ENCODE assay signal across 28 mouse cellular contexts in genomic region chrX:73471764-73472163, GRCm38 (mm10). TPM values are rescaled to one million over a fixed set of nuclear protein-coding genes. Genes with fewer than 3 reads are reported as not detected.
"Had no signal": no experiment of that assay in that cellular context is flagged by ENCODE, and none has a peak within 500 bp of the region (broad histone marks: within the 10 kb centered on the region; RNA-seq: fewer than 3 reads in every experiment).

No protein-coding gene starts in this region.

- H3K4me1 ChIP-seq: midbrain, embryonic 13.5 days; neural tube, embryonic 13.5 days had no signal

- H3K27me3 ChIP-seq: lung, embryonic 15.5 days; midbrain, embryonic 13.5 days; neural tube, embryonic 13.5 days had no signal

- H3K4me3 ChIP-seq: limb, embryonic 10.5 days; limb, embryonic 13.5 days; lung, embryonic 15.5 days; midbrain, embryonic 10.5 days; midbrain, embryonic 13.5 days; myocyte; neural tube, embryonic 13.5 days had no signal

- DNase-seq: kidney, adult 18-20 months; kidney, adult 9 months; kidney, postnatal 14 days; kidney, postnatal 4 days; lung, adult 18-20 months; lung, postnatal 10 days; lung, postnatal 4 days; thymus, adult 18-20 months; thymus, postnatal 36 days had no signal

- H3K9me3 ChIP-seq: limb, embryonic 10.5 days; limb, embryonic 13.5 days; lung, embryonic 15.5 days; midbrain, embryonic 10.5 days; midbrain, embryonic 13.5 days; neural tube, embryonic 13.5 days had no signal

- H3K27ac ChIP-seq: limb, embryonic 10.5 days; limb, embryonic 13.5 days; lung, embryonic 15.5 days; midbrain, embryonic 10.5 days; midbrain, embryonic 13.5 days; neural tube, embryonic 13.5 days had no signal

- ATAC-seq: intestine, embryonic 16.5 days; midbrain, embryonic 13.5 days; midbrain, embryonic 16.5 days had no signal

- H3K4me2 ChIP-seq: limb, embryonic 13.5 days; lung, embryonic 15.5 days; midbrain, embryonic 13.5 days; neural tube, embryonic 13.5 days had no signal

- H3K36me3 ChIP-seq: limb, embryonic 10.5 days; limb, embryonic 13.5 days; lung, embryonic 15.5 days; midbrain, embryonic 10.5 days; midbrain, embryonic 13.5 days; neural tube, embryonic 13.5 days had no signal

- H3K9ac ChIP-seq: limb, embryonic 13.5 days; lung, embryonic 15.5 days; midbrain, embryonic 13.5 days; neural tube, embryonic 13.5 days had no signal

RNA-seq across cellular contexts. Expression of gene Bgn, which starts 11.6 kb away (rescaled TPM):
- total RNA-seq: monocyte, adult 5-6 weeks; neutrophil, adult 5-6 weeks had no signal

RNA-seq across cellular contexts. Expression of gene Atp2b3, which starts 31.1 kb away (rescaled TPM):
- total RNA-seq: liver, adult 2 months; megakaryocyte, adult 5-6 weeks; monocyte, adult 5-6 weeks; neutrophil, adult 5-6 weeks had no signal
- polyA plus RNA-seq: liver, adult 2 months; spleen, adult 2 months had no signal

RNA-seq across cellular contexts. Expression of gene Trex2, which starts 36.6 kb away (rescaled TPM):
- total RNA-seq: layer of hippocampus, adult 18-20 months; layer of hippocampus, postnatal 14 days; left cerebral cortex, postnatal 25 days; liver, adult 2 months; megakaryocyte, adult 5-6 weeks; monocyte, adult 5-6 weeks; neutrophil, adult 5-6 weeks had no signal
- polyA plus RNA-seq: intestine, embryonic 16.5 days; kidney, embryonic 16.5 days; limb, embryonic 10.5 days; limb, embryonic 13.5 days; liver, adult 2 months; lung, embryonic 15.5 days; midbrain, embryonic 10.5 days; midbrain, embryonic 13.5 days; midbrain, embryonic 16.5 days; myocyte; neural tube, embryonic 13.5 days; spleen, adult 2 months; testis, adult 2 months had no signal
